Mouse (Mus musculus) olfactory bulb, adult 2 months (tissue): ENCODE results near the gene Mtfr1l.

Experiments
- CTCF ChIP-seq: fragments of 200-500 bp; IDR thresholded peaks from 2 replicates; pipeline ENCODE4 v1.5.1; 2012; ENCODE audit warnings: low read depth, mild to moderate bottlenecking, low read length, moderate library complexity; ENCODE audit not compliant: insufficient read depth
- POLR2A ChIP-seq: fragments of 200-500 bp; IDR thresholded peaks from 2 replicates; pipeline ENCODE4 v1.6.1; 2012; ENCODE audit warnings: mild to moderate bottlenecking, low read depth, low read length, moderate library complexity; ENCODE audit not compliant: insufficient read depth

GRCm38 (mm10) chr4:134532928-134533327, 2.3 kb downstream of the Mtfr1l start:
- TF ChIP-seq POLR2A (no peak), CTCF (no peak)
